Mouse (Mus musculus) natural killer cell, adult 2 months (primary cell): ENCODE measurements around the gene Prune1.

Source experiments
- DNase-seq, 2 experiments: peaks; one replicate each; pipeline ENCODE4 v3.0.0; 2022; ENCODE audit warnings: low spot score in 2 of 2

The Prune1 gene

GRCm38 (mm10) chr3:95277149-95277551 lies 4.7 kb downstream of the Prune1 start:
- DNase-seq, result no peak

GRCm38 (mm10) chr3:95276428-95276934 lies 5.4 kb downstream of the Prune1 start:
- no peak for DNase-seq

- no peak for DNase-seq
Measured at GRCm38 (mm10) chr3:95275161-95275560, 6.7 kb downstream of the Prune1 start.

GRCm38 (mm10) chr3:95274453-95274852 lies 7.4 kb downstream of the Prune1 start:
- no peak for DNase-seq

GRCm38 (mm10) chr3:95273471-95273870 lies 8.4 kb downstream of the Prune1 start:
- DNase-seq, result no peak

GRCm38 (mm10) chr3:95270766-95271364 lies 11.0 kb downstream of the Prune1 start:
- DNase-seq, result no peak

- DNase-seq, result no peak
Measured at GRCm38 (mm10) chr3:95269789-95270188, 12.1 kb downstream of the Prune1 start.

GRCm38 (mm10) chr3:95267855-95268254 lies 14.0 kb downstream of the Prune1 start:
- DNase-seq, result no peak

- DNase-seq, result no peak
Measured at GRCm38 (mm10) chr3:95266052-95266451, 15.8 kb downstream of the Prune1 start.

GRCm38 (mm10) chr3:95264724-95265123 lies 17.2 kb downstream of the Prune1 start:
- no peak for DNase-seq

- peak; percentile 53 to 74 for DNase-seq
Measured at GRCm38 (mm10) chr3:95263089-95263739, 18.7 kb downstream of the Prune1 start.

GRCm38 (mm10) chr3:95261975-95262374 lies 19.9 kb downstream of the Prune1 start:
- no peak for DNase-seq

GRCm38 (mm10) chr3:95256931-95257330 lies 24.9 kb downstream of the Prune1 start:
- no peak for DNase-seq

GRCm38 (mm10) chr3:95250783-95251424 lies 31.0 kb downstream of the Prune1 start, which contains the start of gene Bnipl:
TSS of gene Bnipl (minus strand) at chr3:95251193.
- no peak for DNase-seq

- DNase-seq, result no peak
Measured at GRCm38 (mm10) chr3:95250361-95250760, 31.5 kb downstream of the Prune1 start.

GRCm38 (mm10) chr3:95247660-95248336 lies 34.1 kb downstream of the Prune1 start:
- no peak for DNase-seq

GRCm38 (mm10) chr3:95246465-95247231 lies 35.2 kb downstream of the Prune1 start:
- DNase-seq, result no peak

- no peak for DNase-seq
Measured at GRCm38 (mm10) chr3:95243086-95243485, 38.8 kb downstream of the Prune1 start.

- no peak for DNase-seq
Measured at GRCm38 (mm10) chr3:95241498-95241897, 40.4 kb downstream of the Prune1 start, which contains the start of gene Gm128. TSS of gene Gm128 (minus strand) at chr3:95241598.

GRCm38 (mm10) chr3:95240900-95241299 lies 41.0 kb downstream of the Prune1 start:
- no peak for DNase-seq

GRCm38 (mm10) chr3:95239971-95240370 lies 41.9 kb downstream of the Prune1 start:
- no peak for DNase-seq
